Comparison of ENCODE assay signal across 8 mouse cellular contexts in genomic region chr1:106036861-106037599, GRCm38 (mm10). TPM values are rescaled to one million over a fixed set of nuclear protein-coding genes. Genes with fewer than 3 reads are reported as not detected.
A peak's percentile ranks its signal among the peaks of the same experiment; 100 is the strongest.
DNase-seq lines count a peak whose midpoint lies in the region; ATAC-seq and TF ChIP-seq lines count a peak whose summit lies in the region.

No protein-coding gene starts in this region.

- H3K9ac ChIP-seq in heart, adult 2 months (ENCODE audit: low read depth, low read length), result no peak overlapping the region
- no peak overlapping the region for H3K9ac ChIP-seq in limb, embryonic 11.5 days (ENCODE audit: low read length)
- no peak overlapping the region for H3K9ac ChIP-seq in midbrain, embryonic 15.5 days

- H3K4me2 ChIP-seq in limb, embryonic 11.5 days (ENCODE audit: low read depth, severe bottlenecking), result no peak overlapping the region
- no peak overlapping the region for H3K4me2 ChIP-seq in midbrain, embryonic 15.5 days

- TF ChIP-seq EP300 in heart, adult 2 months (IDR thresholded peaks at IDR 0.05; ENCODE audit: insufficient read depth, low read depth, low read length), result 0 out of 2 replicates have a peak, but pooled peaks have one; percentile 33

- H3K79me3 ChIP-seq in C2C12 (ENCODE audit: low read depth), result no peaks in the 10 kb centered on the region

- ATAC-seq in limb, embryonic 11.5 days (ENCODE audit: insufficient number of reproducible peaks, low FRiP score, low TSS enrichment, low read depth), result peak; percentile 70
- peak; percentile 80 for ATAC-seq in midbrain, embryonic 15.5 days (replicated peaks)

- peak; percentile 49 for TF ChIP-seq CTCF in C2C12 (IDR thresholded peaks at IDR 0.05; ENCODE audit: control insufficient read depth, insufficient read depth, insufficient read length)
- TF ChIP-seq CTCF in heart, adult 2 months (IDR thresholded peaks at IDR 0.05), result peak; percentile 97

- H3ac ChIP-seq in C2C12 (ENCODE audit: control insufficient read depth, insufficient read length, low read depth), result no peak overlapping the region

- no peaks in the 10 kb centered on the region for H3K4me1 ChIP-seq in embryonic facial prominence, embryonic 10.5 days
- peaks cover 3% of the 10 kb centered on the region for H3K4me1 ChIP-seq in heart, adult 2 months (ENCODE audit: control insufficient read depth, insufficient read depth, low read length)
- no peaks in the 10 kb centered on the region for H3K4me1 ChIP-seq in limb, embryonic 11.5 days (ENCODE audit: control insufficient read depth, insufficient read depth, low read length)
- no peaks in the 10 kb centered on the region for H3K4me1 ChIP-seq in midbrain, embryonic 15.5 days

- TF ChIP-seq POLR2A in heart, adult 2 months (IDR thresholded peaks at IDR 0.05; ENCODE audit: insufficient read depth, low read depth, low read length), result no peak

- peak; percentile 82 for DNase-seq in adrenal gland, postnatal 10 days
- DNase-seq in embryonic facial prominence, embryonic 10.5 days (ENCODE audit: low spot score), result peak; percentile 62
- DNase-seq in heart, adult 2 months, result peak; percentile 53 to 75
- DNase-seq in kidney, adult 8-10 months, result peak; percentile 34 to 70
- DNase-seq in limb, embryonic 11.5 days (ENCODE audit: low spot score), result peak; percentile 82
- DNase-seq in spleen, postnatal 10 days (ENCODE audit: low spot score in 2 of 2), result peak; percentile 36 to 73

- H3K36me3 ChIP-seq in C2C12 (ENCODE audit: control insufficient read depth, insufficient read depth), result peaks cover 32% of the 10 kb centered on the region
- H3K36me3 ChIP-seq in embryonic facial prominence, embryonic 10.5 days (replicated peaks), result 0 out of 2 replicates have a peak, but pooled peaks cover 6% of the 10 kb centered on the region
- no peaks in the 10 kb centered on the region for H3K36me3 ChIP-seq in heart, adult 2 months (ENCODE audit: control insufficient read depth, insufficient read depth, low read length)
- 0 out of 2 replicates have a peak, but pooled peaks cover 3% of the 10 kb centered on the region for H3K36me3 ChIP-seq in limb, embryonic 11.5 days (ENCODE audit: control insufficient read depth, insufficient read depth, low read length)
- 0 out of 2 replicates have a peak, but pooled peaks cover 5% of the 10 kb centered on the region for H3K36me3 ChIP-seq in midbrain, embryonic 15.5 days (replicated peaks)

- WGBS in embryonic facial prominence, embryonic 10.5 days, result 66% methylated on average over 19 of the region's 19 CpGs
- 60% methylated on average over 19 of the region's 19 CpGs for WGBS in heart, adult 2 months
- 63% methylated on average over 19 of the region's 19 CpGs for WGBS in limb, embryonic 11.5 days
- 64% methylated on average over 19 of the region's 19 CpGs for WGBS in midbrain, embryonic 15.5 days

- no peak overlapping the region for H3K27ac ChIP-seq in embryonic facial prominence, embryonic 10.5 days (replicated peaks)
- no peak overlapping the region for H3K27ac ChIP-seq in heart, adult 2 months
- no peak overlapping the region for H3K27ac ChIP-seq in limb, embryonic 11.5 days (replicated peaks; ENCODE audit: low read depth, low read length)
- H3K27ac ChIP-seq in midbrain, embryonic 15.5 days, result no peak overlapping the region

- no peaks in the 10 kb centered on the region for H3K79me2 ChIP-seq in C2C12 (ENCODE audit: control insufficient read depth, insufficient read depth)
- no peaks in the 10 kb centered on the region for H3K79me2 ChIP-seq in heart, adult 2 months (replicated peaks; ENCODE audit: control insufficient read depth, insufficient read depth, low read length)

- H3K27me3 ChIP-seq in C2C12 (ENCODE audit: control insufficient read depth, insufficient read depth, insufficient read length), result no peaks in the 10 kb centered on the region
- no peaks in the 10 kb centered on the region for H3K27me3 ChIP-seq in embryonic facial prominence, embryonic 10.5 days (replicated peaks; ENCODE audit: low read depth, poor library complexity, severe bottlenecking)
- no peaks in the 10 kb centered on the region for H3K27me3 ChIP-seq in heart, adult 2 months (ENCODE audit: control insufficient read depth, insufficient read depth, low read length)
- no peaks in the 10 kb centered on the region for H3K27me3 ChIP-seq in limb, embryonic 11.5 days (ENCODE audit: control insufficient read depth, insufficient read depth, low read length)
- no peaks in the 10 kb centered on the region for H3K27me3 ChIP-seq in midbrain, embryonic 15.5 days (replicated peaks)

- intact Hi-C loops in heart, adult 2 months (cut with DNase I), result loop anchor here (1.0 to 10.0 kb wide), 4 partner anchors 42 to 375 kb away; partner anchors contain the start of genes Pign and Relch

- no peaks in the 10 kb centered on the region for H3K9me3 ChIP-seq in embryonic facial prominence, embryonic 10.5 days
- no peaks in the 10 kb centered on the region for H3K9me3 ChIP-seq in limb, embryonic 11.5 days (ENCODE audit: control insufficient read depth, low read length)
- H3K9me3 ChIP-seq in midbrain, embryonic 15.5 days, result no peaks in the 10 kb centered on the region

- no peak overlapping the region for H3K4me3 ChIP-seq in C2C12 (ENCODE audit: insufficient read depth, poor library complexity, severe bottlenecking)
- no peak overlapping the region for H3K4me3 ChIP-seq in embryonic facial prominence, embryonic 10.5 days
- no peak overlapping the region for H3K4me3 ChIP-seq in heart, adult 2 months
- no peak overlapping the region for H3K4me3 ChIP-seq in limb, embryonic 11.5 days (ENCODE audit: low read depth, low read length)
- H3K4me3 ChIP-seq in midbrain, embryonic 15.5 days, result no peak overlapping the region

TF ChIP-seq in C2C12, 6 proteins besides CTCF, POLR2A, EP300 and RAD21:
- TF ChIP-seq MAX (IDR thresholded peaks at IDR 0.05), result no peak
- no peak for TF ChIP-seq MYOG (IDR thresholded peaks at IDR 0.05; ENCODE audit: control insufficient read depth, extremely low read depth, insufficient read length)
- no peak for TF ChIP-seq MYOD1 (IDR thresholded peaks at IDR 0.05; ENCODE audit: control insufficient read depth, insufficient read length, low read depth)
- TF ChIP-seq FOSL1 (IDR thresholded peaks at IDR 0.05; ENCODE audit: insufficient read depth, low read length, poor library complexity, severe bottlenecking), result no peak
- no peak for TF ChIP-seq CEBPB (IDR thresholded peaks at IDR 0.05; ENCODE audit: low read depth)
- TF ChIP-seq USF1 (IDR thresholded peaks at IDR 0.05; ENCODE audit: low read depth), result no peak

RNA-seq across cellular contexts. Expression of gene Zcchc2, which starts 46.8 kb away (rescaled TPM):
- polyA plus RNA-seq in C2C12 (2012; fragmentation: generic; extraction: Trizol), result 5.9 TPM
- 10 to 100 TPM; 14.0 to 16.3 TPM for total RNA-seq in adrenal gland, postnatal 10 days (2021)
- 1.9 and 2.3 TPM in 2 replicates for polyA plus RNA-seq in embryonic facial prominence, embryonic 10.5 days (2016; fragmentation: Nextera tagmentation; extraction: Ambion mirVana)
- total RNA-seq in heart, adult 2 months (2021), result 1 to 10 TPM; 6.6 to 9.8 TPM
- 8.3 and 10.6 TPM in 2 replicates for polyA plus RNA-seq in heart, adult 2 months (2012; rRNA removed)
- 1.5 and 1.8 TPM in 2 replicates for polyA plus RNA-seq in limb, embryonic 11.5 days (2014; fragmentation: Nextera tagmentation; extraction: Ambion mirVana)
- polyA plus RNA-seq in midbrain, embryonic 15.5 days (2015; fragmentation: Nextera tagmentation; extraction: Ambion mirVana), result 2.3 and 2.7 TPM in 2 replicates
